Mouse (Mus musculus): ENCODE results near the gene Fzd4. TPM values are rescaled to one million over a fixed set of nuclear protein-coding genes. Genes with fewer than 3 reads are reported as not detected.

The Fzd4 gene
- polyA plus RNA-seq, 1 experiment from 2014 or later = 2.2 TPM

GRCm38 (mm10) chr7:89388981-89389380 lies 15.2 kb upstream of the Fzd4 start:
- H3K4me2 ChIP-seq = no peak overlapping the region
- no peaks in the 10 kb centered on the region for H3K9me3 ChIP-seq
- no peak overlapping the region for H3K27ac ChIP-seq (replicated peaks)
- no peak for ATAC-seq (ENCODE audit: low read depth)
- H3K27me3 ChIP-seq = no peaks in the 10 kb centered on the region
- no peak overlapping the region for H3K9ac ChIP-seq
- H3K4me1 ChIP-seq (replicated peaks) = no peaks in the 10 kb centered on the region
- WGBS = 87% methylated on average over 3 of the region's 3 CpGs
- no peak overlapping the region for H3K4me3 ChIP-seq
- H3K36me3 ChIP-seq = no peaks in the 10 kb centered on the region

DNA sequence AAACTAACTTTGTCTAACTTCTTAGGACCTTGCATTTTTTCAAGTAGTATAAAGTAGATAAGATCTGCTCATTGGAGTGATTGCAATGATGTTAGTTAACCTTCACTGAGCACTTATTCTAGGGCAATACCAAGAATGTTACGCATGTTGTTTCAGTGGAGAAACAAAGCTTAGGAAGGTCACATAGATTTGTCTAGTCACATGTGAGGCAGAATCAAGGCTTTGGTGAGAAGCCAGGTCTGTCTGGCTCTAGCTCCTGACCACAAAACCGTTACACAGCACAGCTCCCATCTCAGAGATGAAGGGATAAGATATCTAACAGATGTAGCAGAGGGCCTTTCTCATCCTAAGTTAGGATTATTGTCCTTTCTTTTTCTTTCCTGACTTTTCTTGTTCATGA lies 13.5 kb upstream of the Fzd4 start:
- no peaks in the 10 kb centered on the region for H3K36me3 ChIP-seq
- 80% methylated on average over 2 of the region's 2 CpGs for WGBS
- ATAC-seq (ENCODE audit: low read depth) = no peak
- no peak overlapping the region for H3K4me2 ChIP-seq
- no peaks in the 10 kb centered on the region for H3K27me3 ChIP-seq
- H3K9ac ChIP-seq = no peak overlapping the region
- no peaks in the 10 kb centered on the region for H3K9me3 ChIP-seq
- H3K4me3 ChIP-seq = no peak overlapping the region
- no peak overlapping the region for H3K27ac ChIP-seq (replicated peaks)
- H3K4me1 ChIP-seq (replicated peaks) = no peaks in the 10 kb centered on the region

DNA sequence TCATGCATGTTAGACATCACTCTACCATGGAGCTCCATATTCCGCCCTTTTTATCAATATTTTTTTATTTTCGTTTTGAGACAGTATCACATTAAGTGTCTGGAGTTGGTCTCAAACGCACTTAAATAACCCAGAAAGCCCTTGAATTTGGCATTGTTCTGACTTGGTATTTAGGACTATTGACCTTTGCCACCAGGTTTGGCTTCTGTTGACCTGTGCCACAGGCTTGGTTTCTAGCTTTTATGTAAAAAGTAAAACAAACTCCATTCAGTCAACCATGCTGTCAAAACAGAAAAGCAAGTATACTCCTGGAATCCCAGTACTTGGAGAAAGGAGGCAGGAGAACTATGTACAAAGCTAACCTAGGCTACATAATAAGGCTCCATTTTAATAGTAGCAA lies 12.9 kb upstream of the Fzd4 start:
- H3K9ac ChIP-seq = no peak overlapping the region
- no peak for ATAC-seq (ENCODE audit: low read depth)

GRCm38 (mm10) chr7:89391831-89392230 lies 12.3 kb upstream of the Fzd4 start:
- H3K9me3 ChIP-seq = no peaks in the 10 kb centered on the region
- H3K36me3 ChIP-seq = no peaks in the 10 kb centered on the region
- H3K27ac ChIP-seq (replicated peaks) = no peak overlapping the region
- 82% methylated on average over 4 of the region's 4 CpGs for WGBS
- H3K4me3 ChIP-seq = no peak overlapping the region
- no peaks in the 10 kb centered on the region for H3K27me3 ChIP-seq
- no peak overlapping the region for H3K4me2 ChIP-seq
- no peak overlapping the region for H3K9ac ChIP-seq
- ATAC-seq (ENCODE audit: low read depth) = no peak
- no peaks in the 10 kb centered on the region for H3K4me1 ChIP-seq (replicated peaks)

More for the DNA sequence above, 12.9 kb upstream of the Fzd4 start:
- H3K4me2 ChIP-seq = no peak overlapping the region
- no peak overlapping the region for H3K4me3 ChIP-seq
- no peaks in the 10 kb centered on the region for H3K9me3 ChIP-seq
- 80% methylated on average over 3 of the region's 3 CpGs for WGBS
- H3K36me3 ChIP-seq = no peaks in the 10 kb centered on the region
- H3K27ac ChIP-seq (replicated peaks) = no peak overlapping the region
- no peaks in the 10 kb centered on the region for H3K27me3 ChIP-seq
- no peaks in the 10 kb centered on the region for H3K4me1 ChIP-seq (replicated peaks)

- Histone ChIP-seq H3K4me1 (replicated peaks) (no peaks in the 10 kb centered on the region), H3K27ac (replicated peaks) (no peak overlapping the region), H3K36me3 (no peaks in the 10 kb centered on the region), H3K9ac (no peak overlapping the region), H3K4me2 (no peak overlapping the region), H3K9me3 (no peaks in the 10 kb centered on the region), H3K4me3 (no peak overlapping the region), H3K27me3 (no peaks in the 10 kb centered on the region)
- 78% methylated on average over 4 of the region's 4 CpGs for WGBS
- no peak for ATAC-seq (ENCODE audit: low read depth)
These were observed 11.8 kb upstream of the Fzd4 start for GRCm38 (mm10) chr7:89392388-89392787.

- Histone ChIP-seq H3K9me3 (no peaks in the 10 kb centered on the region), H3K27ac (replicated peaks) (no peak overlapping the region), H3K4me3 (no peak overlapping the region), H3K4me1 (replicated peaks) (no peaks in the 10 kb centered on the region), H3K9ac (no peak overlapping the region), H3K4me2 (no peak overlapping the region), H3K27me3 (no peaks in the 10 kb centered on the region), H3K36me3 (no peaks in the 10 kb centered on the region)
- WGBS = 96% methylated on average over 1 of the region's 1 CpGs
- ATAC-seq (ENCODE audit: low read depth) = no peak
These were observed 11.3 kb upstream of the Fzd4 start for GRCm38 (mm10) chr7:89392825-89393224.

GRCm38 (mm10) chr7:89395399-89395798 lies 8.8 kb upstream of the Fzd4 start:
- Histone ChIP-seq H3K27me3 (no peaks in the 10 kb centered on the region), H3K4me2 (no peak overlapping the region), H3K4me1 (replicated peaks) (no peaks in the 10 kb centered on the region), H3K9ac (no peak overlapping the region), H3K9me3 (no peaks in the 10 kb centered on the region), H3K27ac (replicated peaks) (no peak overlapping the region), H3K36me3 (no peaks in the 10 kb centered on the region), H3K4me3 (no peak overlapping the region)
- ATAC-seq (ENCODE audit: low read depth) = no peak
- WGBS = 93% methylated on average over 1 of the region's 1 CpGs

- Histone ChIP-seq H3K4me1 (replicated peaks) (peaks cover 8% of the 10 kb centered on the region), H3K4me3 (no peak overlapping the region), H3K36me3 (no peaks in the 10 kb centered on the region), H3K9ac (no peak overlapping the region), H3K9me3 (no peaks in the 10 kb centered on the region), H3K27me3 (no peaks in the 10 kb centered on the region), H3K27ac (replicated peaks) (no peak overlapping the region), H3K4me2 (no peak overlapping the region)
- WGBS = 69% methylated on average over 8 of the region's 8 CpGs
- no peak for ATAC-seq (ENCODE audit: low read depth)
These were observed 7.8 kb upstream of the Fzd4 start for GRCm38 (mm10) chr7:89396386-89396785.

- Histone ChIP-seq H3K36me3 (no peaks in the 10 kb centered on the region), H3K4me1 (replicated peaks) (peaks cover 19% of the 10 kb centered on the region), H3K27ac (replicated peaks) (no peak overlapping the region), H3K9me3 (no peaks in the 10 kb centered on the region), H3K27me3 (no peaks in the 10 kb centered on the region), H3K4me3 (no peak overlapping the region), H3K9ac (no peak overlapping the region), H3K4me2 (no peak overlapping the region)
- no peak for ATAC-seq (ENCODE audit: low read depth)
- WGBS = 78% methylated on average over 3 of the region's 3 CpGs
These were observed 6.2 kb upstream of the Fzd4 start for GRCm38 (mm10) chr7:89397837-89398534.

- WGBS = 48% methylated on average over 2 of the region's 2 CpGs
- no peak overlapping the region for H3K9ac ChIP-seq
These were observed 3.4 kb upstream of the Fzd4 start for GRCm38 (mm10) chr7:89400721-89401120.

DNA sequence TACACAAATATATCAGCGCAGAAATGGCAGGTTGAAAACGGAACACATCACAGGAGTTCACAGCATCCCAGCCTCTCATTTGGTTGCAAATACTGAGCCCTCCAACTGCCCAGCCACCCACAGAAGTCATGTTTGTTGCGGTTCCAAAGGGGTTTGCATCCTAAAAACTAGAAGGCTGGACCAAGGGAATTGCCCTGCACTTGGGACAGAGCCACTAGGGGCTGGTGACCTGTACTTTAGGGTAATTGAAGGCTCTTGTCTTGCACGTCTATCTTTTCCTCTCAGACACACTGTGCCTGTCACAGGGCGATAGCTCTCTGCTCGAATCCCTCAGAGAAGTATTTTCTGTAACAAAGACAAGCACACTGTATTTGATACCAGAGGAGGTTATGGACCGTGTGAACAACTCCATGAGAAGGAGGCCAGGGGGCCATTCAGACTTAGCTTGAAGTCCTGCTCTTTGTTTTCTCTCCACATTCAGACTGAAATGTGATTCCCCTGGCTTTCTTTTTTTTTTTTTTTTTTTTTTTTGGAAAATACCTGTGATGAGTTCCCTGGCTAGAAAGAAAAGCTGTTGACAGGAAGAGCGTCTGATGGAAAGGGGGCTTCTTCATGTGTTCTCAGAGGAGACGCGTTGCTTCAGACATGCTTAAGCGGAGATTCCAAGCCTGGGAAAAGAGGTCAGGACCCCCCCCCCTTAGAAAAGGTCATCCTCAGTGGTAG lies 2.9 kb upstream of the Fzd4 start:
- Histone ChIP-seq H3K27me3 (peaks cover 5% of the 10 kb centered on the region), H3K27ac (replicated peaks) (no peak overlapping the region), H3K36me3 (no peaks in the 10 kb centered on the region), H3K4me2 (no peak overlapping the region), H3K4me3 (no peak overlapping the region), H3K9me3 (no peaks in the 10 kb centered on the region), H3K9ac (no peak overlapping the region), H3K4me1 (replicated peaks) (peaks cover 32% of the 10 kb centered on the region)
- no peak for ATAC-seq (ENCODE audit: low read depth)
- 52% methylated on average over 11 of the region's 11 CpGs for WGBS

More at GRCm38 (mm10) chr7:89400721-89401120, 3.4 kb upstream of the Fzd4 start:
- Histone ChIP-seq H3K36me3 (no peaks in the 10 kb centered on the region), H3K27me3 (peaks cover 4% of the 10 kb centered on the region), H3K4me3 (no peak overlapping the region), H3K4me2 (no peak overlapping the region), H3K27ac (replicated peaks) (no peak overlapping the region), H3K4me1 (replicated peaks) (peaks cover 32% of the 10 kb centered on the region), H3K9me3 (no peaks in the 10 kb centered on the region)
- no peak for ATAC-seq (ENCODE audit: low read depth)

DNA sequence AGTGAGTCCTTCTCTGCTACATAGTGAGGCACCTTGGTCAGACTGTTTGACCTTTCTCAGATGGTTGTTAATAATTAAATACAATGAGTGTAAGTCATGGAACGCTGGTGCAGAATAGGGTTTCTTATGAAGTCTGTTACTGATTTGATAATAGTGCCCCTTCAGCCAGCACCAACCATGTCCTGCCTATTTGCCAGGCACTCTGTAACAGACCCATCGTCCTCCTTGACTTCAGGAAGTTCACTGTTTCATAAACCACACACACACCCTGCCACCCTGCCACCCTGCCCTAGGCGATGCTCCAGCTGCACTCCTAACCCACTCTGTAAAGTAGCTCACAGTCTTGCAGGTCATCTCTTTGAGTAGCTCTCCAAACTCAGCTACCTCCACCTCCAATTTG lies 2.2 kb upstream of the Fzd4 start:
- no peaks in the 10 kb centered on the region for H3K9me3 ChIP-seq
- no peak overlapping the region for H3K27ac ChIP-seq (replicated peaks)
- ATAC-seq (ENCODE audit: low read depth) = no peak
- no peak overlapping the region for H3K4me2 ChIP-seq
- 82% methylated on average over 3 of the region's 3 CpGs for WGBS
- no peak overlapping the region for H3K9ac ChIP-seq
- H3K4me1 ChIP-seq (replicated peaks) = peaks cover 32% of the 10 kb centered on the region
- H3K27me3 ChIP-seq = peaks cover 5% of the 10 kb centered on the region
- H3K36me3 ChIP-seq = no peaks in the 10 kb centered on the region
- no peak overlapping the region for H3K4me3 ChIP-seq
